ENCODE assay signal across 20 mouse cellular contexts in genomic region chr10:104914201-104914600, GRCm38 (mm10).
A peak's percentile ranks its signal among the peaks of the same experiment; 100 is the strongest.
DNase-seq lines count a peak whose midpoint lies in the region; ATAC-seq lines count a peak whose summit lies in the region.
"Had no signal": no experiment of that assay in that cellular context is flagged by ENCODE, and none has a peak within 500 bp of the region (broad histone marks: within the 10 kb centered on the region; RNA-seq: fewer than 3 reads in every experiment).

No protein-coding gene starts in this region.

- no peaks in the 10 kb centered on the region for H3K4me1 ChIP-seq in embryonic facial prominence, embryonic 13.5 days
- H3K4me1 ChIP-seq in embryonic facial prominence, embryonic 10.5 days: no peaks in the 10 kb centered on the region
- H3K4me1 ChIP-seq in hindbrain, embryonic 14.5 days (replicated peaks; ENCODE audit: control insufficient read depth, insufficient read depth, low read length): no peaks in the 10 kb centered on the region
- H3K4me1 ChIP-seq: embryonic facial prominence, embryonic 12.5 days; embryonic facial prominence, embryonic 15.5 days; forebrain, embryonic 10.5 days; forebrain, embryonic 12.5 days had no signal

- H3K9me3 ChIP-seq in embryonic facial prominence, embryonic 13.5 days: no peaks in the 10 kb centered on the region
- no peaks in the 10 kb centered on the region for H3K9me3 ChIP-seq in embryonic facial prominence, embryonic 10.5 days
- no peaks in the 10 kb centered on the region for H3K9me3 ChIP-seq in hindbrain, embryonic 14.5 days (ENCODE audit: control insufficient read depth, low read length)
- H3K9me3 ChIP-seq: embryonic facial prominence, embryonic 12.5 days; embryonic facial prominence, embryonic 15.5 days; forebrain, embryonic 10.5 days; forebrain, embryonic 12.5 days had no signal

- ATAC-seq in embryonic facial prominence, embryonic 13.5 days (ENCODE audit: insufficient number of reproducible peaks, insufficient read depth, low FRiP score, low TSS enrichment, low read depth): peak; percentile 15; the same call in 1 of the 2 replicates
- 0 out of 2 replicates have a peak, but pooled peaks have one; percentile 27 for ATAC-seq in monocyte, adult 5-6 weeks (replicated peaks; ENCODE audit: insufficient number of reproducible peaks, low FRiP score, low TSS enrichment, poor library complexity, severe bottlenecking)
- no peak for ATAC-seq in hindbrain, embryonic 14.5 days (ENCODE audit: low FRiP score)
- ATAC-seq: forebrain, embryonic 14.5 days; forebrain, embryonic 16.5 days had no signal

- H3K27ac ChIP-seq in embryonic facial prominence, embryonic 13.5 days: no peak overlapping the region
- H3K27ac ChIP-seq in embryonic facial prominence, embryonic 10.5 days (replicated peaks): no peak overlapping the region
- no peak overlapping the region for H3K27ac ChIP-seq in hindbrain, embryonic 14.5 days
- H3K27ac ChIP-seq: embryonic facial prominence, embryonic 12.5 days; embryonic facial prominence, embryonic 15.5 days; forebrain, embryonic 10.5 days; forebrain, embryonic 12.5 days had no signal

- H3K4me2 ChIP-seq in embryonic facial prominence, embryonic 13.5 days: no peak overlapping the region
- H3K4me2 ChIP-seq in hindbrain, embryonic 14.5 days (replicated peaks): no peak overlapping the region
- H3K4me2 ChIP-seq: embryonic facial prominence, embryonic 12.5 days; embryonic facial prominence, embryonic 15.5 days; forebrain, embryonic 12.5 days had no signal

- H3K9ac ChIP-seq in embryonic facial prominence, embryonic 13.5 days: no peak overlapping the region
- no peak overlapping the region for H3K9ac ChIP-seq in hindbrain, embryonic 14.5 days
- H3K9ac ChIP-seq: embryonic facial prominence, embryonic 12.5 days; embryonic facial prominence, embryonic 15.5 days; forebrain, embryonic 12.5 days had no signal

- H3K4me3 ChIP-seq in embryonic facial prominence, embryonic 13.5 days: no peak overlapping the region
- H3K4me3 ChIP-seq in embryonic facial prominence, embryonic 10.5 days: no peak overlapping the region
- no peak overlapping the region for H3K4me3 ChIP-seq in hindbrain, embryonic 14.5 days (replicated peaks; ENCODE audit: low read length)
- H3K4me3 ChIP-seq: embryonic facial prominence, embryonic 12.5 days; embryonic facial prominence, embryonic 15.5 days; erythroblast, embryonic 14.5 days; forebrain, embryonic 10.5 days; forebrain, embryonic 12.5 days had no signal

- H3K36me3 ChIP-seq in embryonic facial prominence, embryonic 13.5 days: no peaks in the 10 kb centered on the region
- no peaks in the 10 kb centered on the region for H3K36me3 ChIP-seq in embryonic facial prominence, embryonic 10.5 days (replicated peaks)
- no peaks in the 10 kb centered on the region for H3K36me3 ChIP-seq in hindbrain, embryonic 14.5 days (replicated peaks; ENCODE audit: control insufficient read depth, insufficient read depth)
- H3K36me3 ChIP-seq: embryonic facial prominence, embryonic 12.5 days; embryonic facial prominence, embryonic 15.5 days; forebrain, embryonic 10.5 days; forebrain, embryonic 12.5 days had no signal

- DNase-seq in cerebellum, postnatal 14 days: peak; percentile 8 to 11
- no peak for DNase-seq in cerebellum, adult 11 months
- DNase-seq in embryonic facial prominence, embryonic 10.5 days (ENCODE audit: low spot score): no peak
- DNase-seq in hindbrain, embryonic 14.5 days (ENCODE audit: low spot score): no peak
- DNase-seq: adrenal gland, adult 2 months; adrenal gland, postnatal 10 days; adrenal gland, postnatal 25 days; cerebellum, adult 18-20 months; cerebellum, adult 9-11 months; cerebellum, postnatal 36 days; embryo, embryonic 11 days had no signal

- no peaks in the 10 kb centered on the region for H3K27me3 ChIP-seq in embryonic facial prominence, embryonic 13.5 days
- no peaks in the 10 kb centered on the region for H3K27me3 ChIP-seq in embryonic facial prominence, embryonic 10.5 days (replicated peaks; ENCODE audit: low read depth, poor library complexity, severe bottlenecking)
- no peaks in the 10 kb centered on the region for H3K27me3 ChIP-seq in hindbrain, embryonic 14.5 days (ENCODE audit: control insufficient read depth, insufficient read depth, low read length)
- H3K27me3 ChIP-seq: embryonic facial prominence, embryonic 12.5 days; embryonic facial prominence, embryonic 15.5 days; forebrain, embryonic 12.5 days had no signal

- 90% methylated on average over 1 of the region's 1 CpGs for WGBS in embryonic facial prominence, embryonic 13.5 days
- WGBS in embryonic facial prominence, embryonic 10.5 days: 93% methylated on average over 1 of the region's 1 CpGs
- WGBS in hindbrain, embryonic 14.5 days: 78% methylated on average over 1 of the region's 1 CpGs

Comparison
In these comparisons a context has a peak if more than half of its experiments do, and no peak if none do; other contexts are left out.
1. DNase-seq: peak in cerebellum, postnatal 14 days (2 of 2); none in cerebellum, adult 11 months (single experiment), embryonic facial prominence, embryonic 10.5 days (single experiment) and hindbrain, embryonic 14.5 days (single experiment).